Comparison of ENCODE assay signal across 15 mouse cellular contexts in the genomic region with DNA sequence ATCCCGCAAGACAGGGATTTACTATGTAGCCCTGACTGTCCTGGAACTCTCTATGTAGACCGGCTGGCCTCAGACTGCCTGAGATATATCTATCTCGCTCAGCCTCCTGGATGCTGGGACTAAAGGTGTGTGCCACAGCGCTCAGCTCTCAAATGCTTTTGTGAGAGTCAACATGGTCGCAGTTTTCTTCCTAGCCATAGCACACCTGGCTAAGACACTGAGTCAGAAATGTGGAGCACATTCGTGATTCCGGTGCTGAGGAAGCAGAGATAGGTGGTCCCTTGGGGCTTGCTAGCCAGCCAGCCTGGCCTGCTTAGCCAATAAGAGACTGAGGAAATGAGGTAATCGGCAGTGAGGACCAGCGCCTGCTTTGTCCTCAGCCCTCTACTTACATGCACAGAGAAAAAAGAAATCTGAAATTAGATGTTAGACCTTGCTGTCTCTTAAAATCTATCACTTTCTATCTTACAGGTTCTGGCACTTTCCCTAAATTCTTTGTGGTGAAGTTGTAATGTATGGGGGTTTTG. TPM values are rescaled to one million over a fixed set of nuclear protein-coding genes. Genes with fewer than 3 reads are reported as not detected.
DNase-seq lines count a peak whose midpoint lies in the region; ATAC-seq and TF ChIP-seq lines count a peak whose summit lies in the region.
"Had no signal": no experiment of that assay in that cellular context is flagged by ENCODE, and none has a peak within 500 bp of the region (broad histone marks: within the 10 kb centered on the region; RNA-seq: fewer than 3 reads in every experiment).

No protein-coding gene starts in this region.

- no peak for TF ChIP-seq POLR2A in lung, adult 2 months (IDR thresholded peaks at IDR 0.05; ENCODE audit: borderline replicate concordance, extremely low read depth, low read depth, low read length)

- no peak overlapping the region for H3K4me2 ChIP-seq in hindbrain, embryonic 15.5 days
- no peak overlapping the region for H3K4me2 ChIP-seq in midbrain, embryonic 15.5 days

- H3K27ac ChIP-seq in hindbrain, embryonic 15.5 days (replicated peaks) = peak overlapping the region; percentile 65
- 0 out of 2 replicates have a peak overlapping the region, but pooled peaks have one; percentile 38 for H3K27ac ChIP-seq in midbrain, embryonic 15.5 days

- no peaks in the 10 kb centered on the region for H3K9me3 ChIP-seq in hindbrain, embryonic 15.5 days
- H3K9me3 ChIP-seq in midbrain, embryonic 15.5 days = no peaks in the 10 kb centered on the region
- H3K9me3 ChIP-seq: G1E had no signal

- no peak overlapping the region for H3K4me3 ChIP-seq in hindbrain, embryonic 15.5 days
- no peak overlapping the region for H3K4me3 ChIP-seq in midbrain, embryonic 15.5 days
- H3K4me3 ChIP-seq in lung, adult 2 months (replicated peaks; ENCODE audit: extremely low read depth, low read depth, low read length) = no peak overlapping the region
- H3K4me3 ChIP-seq: myocyte had no signal

- 0 out of 2 replicates have a peak, but pooled peaks cover 4% of the 10 kb centered on the region for H3K36me3 ChIP-seq in hindbrain, embryonic 15.5 days
- H3K36me3 ChIP-seq in midbrain, embryonic 15.5 days (replicated peaks) = 0 out of 2 replicates have a peak, but pooled peaks cover 6% of the 10 kb centered on the region

- no peak for TF ChIP-seq CTCF in lung, adult 2 months (IDR thresholded peaks at IDR 0.05; ENCODE audit: insufficient read depth, low read length)

- ATAC-seq in hindbrain, embryonic 15.5 days (ENCODE audit: low FRiP score, low read depth) = peak; percentile 77
- ATAC-seq in midbrain, embryonic 15.5 days (replicated peaks) = peak; percentile 73; the same call in 1 of the 2 replicates
- ATAC-seq: activated CD4-positive, CD25-positive, alpha-beta regulatory T cell, adult 4 months; intestine, embryonic 16.5 days; lung, postnatal 0 days had no signal

- H3K9ac ChIP-seq in hindbrain, embryonic 15.5 days = no peak overlapping the region
- H3K9ac ChIP-seq in midbrain, embryonic 15.5 days = peak overlapping the region; percentile 14; the same call in 1 of the 2 replicates

- no peaks in the 10 kb centered on the region for H3K27me3 ChIP-seq in hindbrain, embryonic 15.5 days
- H3K27me3 ChIP-seq in midbrain, embryonic 15.5 days (replicated peaks) = no peaks in the 10 kb centered on the region

- H3K4me1 ChIP-seq in hindbrain, embryonic 15.5 days (replicated peaks) = peaks cover 3% of the 10 kb centered on the region; the same call in 1 of the 2 replicates
- no peaks in the 10 kb centered on the region for H3K4me1 ChIP-seq in midbrain, embryonic 15.5 days
- H3K4me1 ChIP-seq in lung, adult 2 months (ENCODE audit: control insufficient read depth, insufficient read depth, low read length) = no peaks in the 10 kb centered on the region

- WGBS in hindbrain, embryonic 15.5 days = 62% methylated on average over 9 of the region's 9 CpGs
- 67% methylated on average over 9 of the region's 9 CpGs for WGBS in midbrain, embryonic 15.5 days
- WGBS in lung, adult 2 months = 72% methylated on average over 9 of the region's 9 CpGs

- peak; percentile 31 to 33 for DNase-seq in cerebellum, postnatal 10 days
- no peak for DNase-seq in cerebellum, postnatal 14 days
- DNase-seq in MN1 (ENCODE audit: low spot score) = peak; percentile 81
- DNase-seq in ovary, postnatal 10 days (ENCODE audit: low spot score) = no peak
- no peak for DNase-seq in right cerebral cortex, postnatal 25 days
- no peak for DNase-seq in lung, adult 2 months
- DNase-seq: left cerebral cortex, postnatal 4 days; right cerebral cortex, postnatal 14 days had no signal

RNA-seq across cellular contexts. Expression of a gene that starts 6.8 kb away (rescaled TPM):
- 74.1 and 76.9 TPM in 2 replicates for polyA plus RNA-seq in hindbrain, embryonic 15.5 days (2015; fragmentation: Nextera tagmentation; extraction: Ambion mirVana)
- polyA plus RNA-seq in midbrain, embryonic 15.5 days (2015; fragmentation: Nextera tagmentation; extraction: Ambion mirVana) = 82.3 and 82.9 TPM in 2 replicates
- polyA plus RNA-seq in lung, adult 2 months (2012; rRNA removed) = 33.2 and 42.0 TPM in 2 replicates

RNA-seq across cellular contexts. Expression of a gene that starts 28.3 kb away (rescaled TPM):
- 136 and 142 TPM in 2 replicates for polyA plus RNA-seq in hindbrain, embryonic 15.5 days (2015; fragmentation: Nextera tagmentation; extraction: Ambion mirVana)
- polyA plus RNA-seq in midbrain, embryonic 15.5 days (2015; fragmentation: Nextera tagmentation; extraction: Ambion mirVana) = 138 and 141 TPM in 2 replicates
- 37.1 and 39.1 TPM in 2 replicates for polyA plus RNA-seq in lung, adult 2 months (2012; rRNA removed)

RNA-seq across cellular contexts. Expression of a gene that starts 41.0 kb away (rescaled TPM):
- 22.5 and 27.3 TPM in 2 replicates for polyA plus RNA-seq in hindbrain, embryonic 15.5 days (2015; fragmentation: Nextera tagmentation; extraction: Ambion mirVana)
- polyA plus RNA-seq in midbrain, embryonic 15.5 days (2015; fragmentation: Nextera tagmentation; extraction: Ambion mirVana) = 17.3 and 17.4 TPM in 2 replicates
- polyA plus RNA-seq in lung, adult 2 months (2012; rRNA removed) = 29.4 and 33.0 TPM in 2 replicates

RNA-seq across cellular contexts. Expression of a gene that starts 51.3 kb away (rescaled TPM):
- polyA plus RNA-seq in hindbrain, embryonic 15.5 days (2015; fragmentation: Nextera tagmentation; extraction: Ambion mirVana) = 23.9 and 24.1 TPM in 2 replicates
- 26.0 and 27.2 TPM in 2 replicates for polyA plus RNA-seq in midbrain, embryonic 15.5 days (2015; fragmentation: Nextera tagmentation; extraction: Ambion mirVana)
- polyA plus RNA-seq in lung, adult 2 months (2012; rRNA removed) = 9.9 and 15.8 TPM in 2 replicates

Comparison
In these comparisons a context has a peak if more than half of its experiments do, and no peak if none do; other contexts are left out.
1. DNase-seq: peak in cerebellum, postnatal 10 days (2 of 2) and MN1 (single experiment); none in cerebellum, postnatal 14 days (0 of 2), ovary, postnatal 10 days (single experiment), right cerebral cortex, postnatal 25 days (single experiment) and lung, adult 2 months (single experiment).